Mouse (Mus musculus) forebrain, embryonic 14.5 days (tissue): ENCODE measurements around the gene Sh2d1b2. TPM values are rescaled to one million over a fixed set of nuclear protein-coding genes. Genes with fewer than 3 reads are reported as not detected.
A peak's percentile ranks its signal among the peaks of the same experiment; 100 is the strongest.
"Not testable (repeated sequence)": the region's sequence is repeated elsewhere in the genome, so short reads cannot be mapped to it uniquely, and the experiment has no call there.

Experiments used
- ATAC-seq: fragments of 200-750 bp; cut with Nextera tagmentation; 2 replicates; pipeline ENCODE4 v1.8.0; 2017; ENCODE audit warnings: mild to moderate bottlenecking, moderate library complexity
- DNase-seq: peaks from one replicate; pipeline ENCODE4 v3.0.0-alpha.2; 2015; ENCODE audit warnings: low spot score
- H3K27ac ChIP-seq: fragments of 300-500 bp; sonication (generic); 2 replicates; pipeline ENCODE4 v1.5.1; 2014; ENCODE audit warnings: low read depth, mild to moderate bottlenecking, control low read depth, low read length, moderate library complexity
- H3K27me3 ChIP-seq: fragments of 300-500 bp; sonication (generic); replicated peaks from 2 replicates; pipeline ENCODE4 v1.6.1; 2014; ENCODE audit warnings: low read length, control low read depth, mixed read lengths; ENCODE audit not compliant: control insufficient read depth, insufficient read depth
- H3K36me3 ChIP-seq: fragments of 300-500 bp; sonication (generic); 2 replicates; pipeline ENCODE4 v1.6.1; 2014; ENCODE audit warnings: low read length, control low read depth; ENCODE audit not compliant: control insufficient read depth, insufficient read depth
- H3K4me1 ChIP-seq: fragments of 300-500 bp; sonication (generic); 2 replicates; pipeline ENCODE4 v1.6.1; 2014; ENCODE audit warnings: antibody characterized with exemption, low read length, control low read depth; ENCODE audit not compliant: control insufficient read depth, insufficient read depth
- H3K4me2 ChIP-seq: fragments of 300-500 bp; sonication (generic); 2 replicates; pipeline ENCODE4 v1.6.1; 2014; ENCODE audit warnings: mild to moderate bottlenecking, control low read depth, low read length
- H3K4me3 ChIP-seq: fragments of 300-500 bp; sonication (generic); 2 replicates; pipeline ENCODE4 v1.5.1; 2014; ENCODE audit warnings: low read depth, low read length, control low read depth
- H3K9ac ChIP-seq: fragments of 300-500 bp; sonication (generic); 2 replicates; pipeline ENCODE4 v1.6.1; 2014; ENCODE audit warnings: mild to moderate bottlenecking, low read length, control low read depth, moderate library complexity
- H3K9me3 ChIP-seq: fragments of 300-500 bp; sonication (generic); replicated peaks from 2 replicates; pipeline ENCODE4 v1.6.1; 2016; ENCODE audit warnings: low read length, control low read depth, mixed read lengths; ENCODE audit not compliant: control insufficient read depth
- WGBS: fragments of 180-500 bp; shearing (Covaris S2); extraction: QIAGEN DNeasy Blood & Tissue Kit; methylation state at CpG from one replicate; pipeline ENCODE4 v1.1.7; 2014; 5-methylcytosine and 5-hydroxymethylcytosine counted together
- polyA plus RNA-seq: library from polyadenylated mRNA; unstranded; fragments of >200 nt; fragmentation: Nextera tagmentation; extraction: Ambion mirVana; gene quantifications from 2 replicates; pipeline ENCODE4 v1.2.1, GENCODE M21; 2014

Sh2d1b2 gene
- not detected in 2 replicates for polyA plus RNA-seq

- H3K27me3 ChIP-seq, H3K9me3 ChIP-seq, H3K4me1 ChIP-seq, H3K4me3 ChIP-seq, DNase-seq, H3K27ac ChIP-seq, H3K36me3 ChIP-seq, H3K4me2 ChIP-seq, ATAC-seq, H3K9ac ChIP-seq: not testable (repeated sequence)
- WGBS, result 84% methylated on average over 5 of the region's 6 CpGs
Observed at GRCm38 (mm10) chr1:170232688-170233087, at the start of gene Sh2d1b2. Gene Sh2d1b2, plus strand, starts transcription at chr1:170232749.

DNA sequence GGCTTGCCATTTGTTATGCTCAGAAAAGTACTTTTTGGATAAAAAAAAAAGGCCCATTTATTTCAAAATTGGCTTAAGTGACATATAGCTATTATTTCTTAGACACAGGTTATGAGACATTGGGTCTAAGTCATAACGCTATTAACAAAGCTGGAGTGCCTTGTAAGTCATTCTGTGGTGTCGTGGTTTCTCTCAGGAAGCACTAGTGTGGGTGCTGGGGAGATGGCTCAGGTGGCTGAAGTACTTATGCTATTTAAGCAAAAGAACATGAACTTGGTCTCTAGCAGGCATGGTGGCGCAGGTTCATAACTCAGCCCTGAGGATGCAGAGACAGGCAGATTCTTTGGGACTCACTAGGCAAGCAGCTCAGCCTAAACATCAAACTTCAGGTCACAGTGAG, 47.4 kb upstream of the Sh2d1b2 start:
- no peak overlapping the region for H3K4me3 ChIP-seq
- H3K36me3 ChIP-seq, result no peaks in the 10 kb centered on the region
- DNase-seq (no peak), ATAC-seq (no peak)
- no peaks in the 10 kb centered on the region for H3K27me3 ChIP-seq
- no peaks in the 10 kb centered on the region for H3K9me3 ChIP-seq
- H3K9ac ChIP-seq, result no peak overlapping the region
- WGBS, result 93% methylated on average over 3 of the region's 3 CpGs
- H3K4me2 ChIP-seq, result no peak overlapping the region
- no peak overlapping the region for H3K27ac ChIP-seq
- no peaks in the 10 kb centered on the region for H3K4me1 ChIP-seq

GRCm38 (mm10) chr1:170186531-170186930, 46.0 kb upstream of the Sh2d1b2 start:
- Histone ChIP-seq H3K27ac (no peak overlapping the region), H3K27me3 (no peaks in the 10 kb centered on the region), H3K4me1 (no peaks in the 10 kb centered on the region), H3K9me3 (no peaks in the 10 kb centered on the region), H3K9ac (no peak overlapping the region), H3K36me3 (no peaks in the 10 kb centered on the region), H3K4me2 (no peak overlapping the region), H3K4me3 (no peak overlapping the region)
- DNase-seq (no peak), ATAC-seq (no peak)
- WGBS, result 88% methylated on average over 5 of the region's 5 CpGs

GRCm38 (mm10) chr1:170188601-170189000, 43.9 kb upstream of the Sh2d1b2 start:
- no peaks in the 10 kb centered on the region for H3K27me3 ChIP-seq
- H3K4me1 ChIP-seq, result no peaks in the 10 kb centered on the region
- no peak for DNase-seq
- H3K4me2 ChIP-seq, result no peak overlapping the region
- WGBS, result 83% methylated on average over 11 of the region's 11 CpGs
- H3K9ac ChIP-seq, result no peak overlapping the region
- no peak for ATAC-seq
- no peak overlapping the region for H3K4me3 ChIP-seq
- H3K9me3 ChIP-seq, result no peaks in the 10 kb centered on the region
- H3K27ac ChIP-seq, result no peak overlapping the region
- peaks cover 13% of the 10 kb centered on the region for H3K36me3 ChIP-seq

DNA sequence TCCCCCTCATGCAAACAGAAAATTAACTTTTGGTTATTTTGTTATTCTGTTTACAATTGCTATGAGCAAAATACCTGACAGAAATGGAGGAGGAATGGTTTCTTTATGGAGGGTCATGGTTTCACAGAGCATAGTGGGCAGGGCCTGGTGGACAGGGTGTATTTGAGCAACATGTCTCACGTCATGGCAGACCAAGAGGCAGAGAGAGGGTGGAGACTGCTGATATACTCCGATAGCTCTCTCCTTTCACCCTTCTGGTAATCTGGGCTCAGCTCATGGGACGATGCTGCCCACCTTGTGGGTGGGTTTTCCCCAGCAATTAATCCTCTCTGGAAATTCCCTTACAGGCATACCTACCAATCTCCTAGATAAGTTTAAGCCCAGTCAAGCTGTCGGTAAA, 42.3 kb upstream of the Sh2d1b2 start:
- Histone ChIP-seq H3K9me3 (no peaks in the 10 kb centered on the region), H3K27me3 (no peaks in the 10 kb centered on the region), H3K27ac (no peak overlapping the region), H3K4me2 (no peak overlapping the region), H3K4me3 (no peak overlapping the region), H3K9ac (no peak overlapping the region), H3K36me3 (peaks cover 27% of the 10 kb centered on the region), H3K4me1 (no peaks in the 10 kb centered on the region)
- DNase-seq, result no peak
- WGBS, result 92% methylated on average over 4 of the region's 4 CpGs
- ATAC-seq, result no peak

DNA sequence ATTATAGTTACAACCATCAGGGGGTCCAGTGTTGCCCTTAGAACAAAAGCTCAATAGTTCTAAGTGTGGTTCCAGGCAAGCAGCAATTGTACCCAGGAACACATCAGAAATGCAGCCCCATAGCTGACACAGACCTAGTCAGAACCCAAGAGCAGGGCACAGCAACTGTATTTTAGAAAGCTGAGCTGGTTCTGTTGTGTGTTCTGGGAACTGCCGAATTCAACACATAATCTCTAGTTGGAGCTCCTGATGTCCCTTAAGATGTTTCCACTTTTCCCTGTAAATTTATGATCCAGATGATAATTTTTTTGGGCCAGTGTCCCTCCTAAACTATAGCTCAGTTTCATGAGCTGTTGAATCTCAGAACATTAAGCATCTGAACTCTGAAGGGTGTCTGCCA, 40.6 kb upstream of the Sh2d1b2 start:
- no peak overlapping the region for H3K4me3 ChIP-seq
- no peaks in the 10 kb centered on the region for H3K4me1 ChIP-seq
- H3K9me3 ChIP-seq, result no peaks in the 10 kb centered on the region
- H3K27ac ChIP-seq, result no peak overlapping the region
- ATAC-seq, result no peak
- H3K36me3 ChIP-seq, result peaks cover 44% of the 10 kb centered on the region
- 93% methylated on average over 1 of the region's 1 CpGs for WGBS
- no peak for DNase-seq
- H3K9ac ChIP-seq, result no peak overlapping the region
- H3K27me3 ChIP-seq, result no peaks in the 10 kb centered on the region
- H3K4me2 ChIP-seq, result no peak overlapping the region

DNA sequence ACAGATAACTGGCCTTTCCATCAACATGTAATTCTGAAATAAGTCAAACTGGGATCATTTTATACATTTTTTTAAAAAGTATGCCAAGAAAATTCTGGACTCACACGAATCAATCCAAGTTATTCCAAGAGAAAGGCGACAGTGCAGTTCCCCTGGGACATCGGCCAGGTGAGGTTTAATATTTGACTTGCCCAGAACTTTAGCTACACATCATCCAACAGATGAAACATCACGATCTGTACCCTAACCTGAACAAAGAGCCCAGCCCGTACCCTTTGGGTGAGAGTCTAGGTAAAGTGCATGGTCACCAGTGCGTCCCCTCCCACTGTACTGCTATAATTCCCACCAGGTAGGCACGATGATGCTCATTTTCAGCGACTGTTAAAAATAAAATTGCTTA, 36.3 kb upstream of the Sh2d1b2 start:
- Histone ChIP-seq H3K9me3 (no peaks in the 10 kb centered on the region), H3K4me1 (no peaks in the 10 kb centered on the region), H3K27me3 (no peaks in the 10 kb centered on the region), H3K27ac (no peak overlapping the region), H3K9ac (no peak overlapping the region), H3K4me3 (no peak overlapping the region), H3K4me2 (no peak overlapping the region), H3K36me3 (peaks cover 80% of the 10 kb centered on the region)
- ATAC-seq (no peak), DNase-seq (no peak)
- 95% methylated on average over 8 of the region's 8 CpGs for WGBS

DNA sequence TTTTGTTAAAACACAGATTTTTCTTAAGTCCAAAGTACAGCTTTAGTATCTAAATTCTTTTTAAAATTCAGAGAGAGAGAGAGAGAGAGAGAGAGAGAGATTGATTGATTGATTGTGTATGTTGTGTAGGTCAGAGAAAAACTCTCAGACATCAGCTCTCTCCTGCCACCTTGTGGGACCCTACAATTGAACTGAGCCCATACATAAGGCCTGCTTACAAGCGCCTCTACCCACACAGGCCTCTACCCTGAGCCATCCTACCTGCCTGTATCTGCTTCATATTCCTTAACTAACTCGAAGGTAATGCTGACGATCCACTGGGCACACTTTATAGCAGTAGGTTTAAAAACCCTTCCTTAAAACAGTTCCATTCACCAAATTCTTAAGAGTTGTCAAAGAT, 32.2 kb upstream of the Sh2d1b2 start:
- no peak overlapping the region for H3K27ac ChIP-seq
- WGBS, result 82% methylated on average over 3 of the region's 3 CpGs
- ATAC-seq (no peak), DNase-seq (peak; percentile 44)
- H3K4me3 ChIP-seq, result no peak overlapping the region
- H3K9ac ChIP-seq, result no peak overlapping the region
- no peaks in the 10 kb centered on the region for H3K27me3 ChIP-seq
- no peaks in the 10 kb centered on the region for H3K9me3 ChIP-seq
- H3K4me2 ChIP-seq, result no peak overlapping the region
- peaks cover 82% of the 10 kb centered on the region for H3K36me3 ChIP-seq
- H3K4me1 ChIP-seq, result no peaks in the 10 kb centered on the region

DNA sequence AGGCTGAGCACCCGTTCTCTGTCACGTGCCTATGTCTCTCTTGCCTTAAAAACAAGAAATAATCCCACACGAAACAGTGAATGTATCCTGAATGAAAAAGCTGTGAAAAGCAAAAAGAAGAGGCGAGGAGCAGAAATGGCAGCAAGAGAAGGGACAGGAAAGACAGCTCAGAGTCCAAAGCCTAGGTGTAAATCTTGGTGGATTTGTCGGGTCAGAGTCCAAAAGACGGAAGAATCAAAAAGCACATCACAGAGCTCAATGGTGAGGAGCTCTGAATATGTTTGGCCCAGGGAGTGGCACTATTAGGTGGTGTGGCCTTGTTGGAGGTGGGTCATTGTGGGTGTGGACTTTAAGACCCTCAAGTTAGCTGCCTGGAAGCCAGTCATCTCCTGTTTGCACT, 26.2 kb upstream of the Sh2d1b2 start:
- no peak for ATAC-seq
- H3K9me3 ChIP-seq, result no peaks in the 10 kb centered on the region
- H3K4me1 ChIP-seq, result no peaks in the 10 kb centered on the region
- H3K9ac ChIP-seq, result no peak overlapping the region
- H3K4me2 ChIP-seq, result no peak overlapping the region
- H3K36me3 ChIP-seq, result peaks cover 85% of the 10 kb centered on the region
- H3K27ac ChIP-seq, result no peak overlapping the region
- 97% methylated on average over 6 of the region's 6 CpGs for WGBS
- no peaks in the 10 kb centered on the region for H3K27me3 ChIP-seq
- no peak for DNase-seq
- no peak overlapping the region for H3K4me3 ChIP-seq
